Mouse (Mus musculus): ENCODE data around the gene Susd6.

The Susd6 gene

DNA sequence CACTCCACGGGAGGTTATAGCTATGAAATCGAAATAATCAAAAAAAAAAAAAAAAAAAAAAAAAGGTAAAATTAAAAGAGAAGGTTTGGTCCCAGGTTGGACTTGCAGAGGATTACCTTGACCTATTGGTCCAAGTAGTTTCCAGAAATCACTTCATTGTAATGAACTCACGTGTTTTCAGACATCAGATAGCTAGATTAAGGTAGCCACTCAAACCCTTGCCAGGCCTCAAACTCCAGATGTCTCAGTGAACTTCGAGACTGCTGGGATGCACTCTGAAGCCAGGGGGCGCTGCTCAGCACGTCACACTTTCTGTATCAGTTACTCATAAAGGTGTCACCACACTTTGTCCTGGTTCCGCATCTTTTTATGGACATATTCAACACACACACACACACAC is 127.5 kb downstream of the Susd6 start:
- ATAC-seq (ENCODE audit: insufficient number of reproducible peaks, low FRiP score, low TSS enrichment): no peak

DNA sequence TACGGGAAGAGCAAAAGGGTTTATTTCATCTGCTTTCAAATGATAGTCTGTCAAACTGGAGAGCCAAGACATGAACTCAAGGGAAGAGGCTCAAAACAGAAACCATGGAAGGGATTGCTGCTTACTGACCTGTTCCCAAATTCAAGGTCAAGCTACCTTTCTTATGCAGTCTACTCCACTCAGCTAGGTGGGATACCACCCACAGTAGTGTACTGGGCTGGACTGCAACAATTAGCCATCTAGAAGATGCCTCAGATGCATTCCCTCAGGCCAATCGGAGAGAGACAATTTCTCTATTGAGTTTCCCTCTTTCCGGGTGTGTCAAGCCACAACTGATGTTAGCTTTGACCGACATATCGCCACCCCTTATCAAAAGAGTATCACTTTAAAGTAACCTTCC is 131.0 kb downstream of the Susd6 start:
- no peak for ATAC-seq (ENCODE audit: insufficient number of reproducible peaks, low FRiP score, low TSS enrichment)

DNA sequence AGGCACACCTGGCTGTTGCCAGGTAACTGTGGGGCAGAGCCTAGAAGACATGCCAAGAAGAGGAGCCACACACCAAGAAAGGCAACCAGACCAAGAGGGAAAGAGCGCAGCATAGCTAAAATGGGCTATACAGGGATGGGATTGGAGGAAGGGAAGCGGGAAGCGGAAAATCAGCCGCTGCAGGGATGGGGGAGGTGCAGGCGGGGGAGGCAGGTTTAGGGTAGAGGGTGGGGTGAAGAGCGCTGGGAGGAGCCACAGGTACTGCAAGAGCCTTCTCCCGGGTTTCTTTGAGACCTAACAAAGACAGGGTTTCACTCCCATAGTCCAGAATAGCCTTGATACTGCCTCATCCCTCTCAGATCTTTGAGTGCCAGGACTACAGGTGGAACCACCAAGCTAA is 132.6 kb downstream of the Susd6 start:
- ATAC-seq (ENCODE audit: insufficient number of reproducible peaks, low FRiP score, low TSS enrichment): no peak

DNA sequence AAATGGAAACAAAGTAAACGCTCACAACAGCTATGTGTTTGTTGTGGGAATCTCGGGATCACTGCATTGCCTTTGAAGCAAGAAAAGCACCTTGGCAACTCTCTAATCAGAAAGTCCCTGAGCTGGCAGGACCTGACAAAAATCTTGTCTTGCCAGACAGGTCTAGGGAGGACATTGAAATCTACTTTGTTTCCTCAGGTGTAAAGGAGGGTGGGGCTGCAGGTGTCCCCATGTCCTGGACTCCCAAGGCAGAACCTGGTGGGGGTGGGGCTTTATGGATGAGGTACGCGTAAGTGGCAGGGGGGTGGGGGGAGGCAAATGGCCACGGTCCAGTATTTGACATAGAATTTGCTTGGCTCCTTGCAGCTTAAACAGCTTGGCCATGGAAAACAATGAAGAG is 133.3 kb downstream of the Susd6 start:
- no peak for ATAC-seq (ENCODE audit: insufficient number of reproducible peaks, low FRiP score, low TSS enrichment)

DNA sequence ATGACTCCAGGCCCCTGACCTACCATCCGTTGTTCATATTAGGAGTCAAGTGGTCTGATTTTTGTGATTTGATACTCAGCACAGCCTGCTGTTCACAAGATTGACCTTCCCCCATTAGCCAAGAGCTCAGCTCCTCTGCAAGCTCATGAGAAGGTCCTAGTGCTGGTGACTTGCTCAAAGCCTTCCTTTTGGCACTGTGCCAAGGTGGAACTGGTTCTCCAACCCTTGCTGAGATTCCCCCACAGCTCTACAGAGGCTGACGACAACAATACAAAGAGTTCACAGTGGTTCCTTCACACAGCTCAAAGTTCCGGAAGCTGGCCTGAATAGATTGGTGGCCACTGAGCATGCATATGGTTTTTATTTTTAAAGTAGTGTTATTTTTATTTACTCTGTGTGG is 133.9 kb downstream of the Susd6 start:
- ATAC-seq (ENCODE audit: insufficient number of reproducible peaks, low FRiP score, low TSS enrichment): no peak

DNA sequence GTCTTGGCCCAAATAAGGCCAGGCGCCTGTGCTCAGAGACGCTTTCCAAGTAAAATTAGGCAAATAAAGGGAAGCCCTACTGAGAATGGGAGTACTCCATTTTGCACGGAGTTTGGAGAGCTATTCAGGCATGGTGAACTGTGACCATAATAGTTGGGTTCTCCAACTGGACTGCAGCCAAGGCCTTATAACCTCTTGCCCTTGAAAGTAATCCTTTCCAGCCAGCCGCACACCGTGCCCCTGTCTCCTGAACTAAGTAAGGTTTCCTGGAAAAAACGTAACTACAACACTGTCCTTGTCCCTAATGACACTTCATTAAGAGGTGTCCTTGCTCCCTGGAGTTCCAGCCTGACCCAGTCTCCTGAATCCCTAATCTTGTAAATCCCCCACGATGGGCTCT is 135.6 kb downstream of the Susd6 start:
- ATAC-seq (ENCODE audit: insufficient number of reproducible peaks, low FRiP score, low TSS enrichment): no peak

DNA sequence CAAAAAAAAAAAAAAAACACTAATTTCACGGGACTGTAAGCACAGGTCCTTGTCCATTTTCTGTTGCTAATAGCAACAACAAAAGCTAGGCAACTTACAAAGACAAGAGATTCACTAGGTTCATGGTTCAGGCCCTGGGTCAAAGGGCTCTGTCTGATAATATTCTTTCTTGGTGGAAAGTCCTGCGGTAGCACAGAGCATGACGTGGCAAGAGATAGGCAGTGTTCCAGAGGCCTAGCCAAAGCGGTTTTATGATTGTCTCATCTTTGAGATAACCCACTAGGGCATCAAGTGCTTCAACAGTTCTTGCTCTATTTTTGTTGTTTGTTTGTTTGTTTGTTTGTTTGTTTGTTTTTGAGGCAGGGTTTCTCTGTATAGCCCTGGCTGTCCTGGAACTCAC is 136.2 kb downstream of the Susd6 start:
- ATAC-seq (ENCODE audit: insufficient number of reproducible peaks, low FRiP score, low TSS enrichment): no peak

DNA sequence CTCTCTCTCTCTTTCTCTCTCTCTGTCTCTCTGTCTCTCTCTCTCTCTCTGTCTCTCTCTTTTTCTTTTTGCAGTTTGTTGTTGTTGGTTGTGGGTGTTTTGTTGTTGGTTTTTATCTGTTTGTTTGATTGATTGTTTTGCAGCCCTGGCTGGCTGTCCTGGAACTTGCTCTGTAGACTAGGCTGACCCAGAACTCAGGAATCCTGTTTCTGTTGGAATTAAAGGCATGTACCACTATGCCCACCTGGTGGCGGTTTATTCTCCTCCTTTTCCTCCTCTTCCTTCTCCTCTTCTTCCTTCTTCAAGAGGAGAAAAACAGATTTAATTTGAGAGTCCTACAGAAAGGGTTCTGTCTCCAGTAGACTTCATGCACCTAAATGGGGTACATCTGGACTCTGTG is 137.2 kb downstream of the Susd6 start:
- no peak for ATAC-seq (ENCODE audit: insufficient number of reproducible peaks, low FRiP score, low TSS enrichment)

DNA sequence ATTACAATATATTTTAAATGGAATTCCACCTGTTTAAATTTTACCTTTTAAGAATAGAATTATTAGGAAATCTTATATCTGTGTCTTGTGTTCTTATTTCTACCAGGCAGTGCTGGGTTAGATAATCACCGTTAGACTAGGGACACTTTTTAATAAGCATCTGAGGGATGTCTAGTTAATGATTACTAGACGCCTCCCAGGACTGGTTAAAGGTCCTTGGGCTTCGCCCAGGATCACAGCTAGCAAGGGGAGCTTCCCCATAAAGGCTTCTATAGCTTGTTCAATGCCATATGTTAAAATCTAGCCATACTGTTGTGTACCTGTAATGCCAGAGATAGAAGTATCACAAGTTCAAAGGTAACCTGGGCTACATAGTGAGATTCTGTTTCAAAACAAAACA is 138.6 kb downstream of the Susd6 start:
- ATAC-seq (ENCODE audit: insufficient number of reproducible peaks, low FRiP score, low TSS enrichment): no peak

DNA sequence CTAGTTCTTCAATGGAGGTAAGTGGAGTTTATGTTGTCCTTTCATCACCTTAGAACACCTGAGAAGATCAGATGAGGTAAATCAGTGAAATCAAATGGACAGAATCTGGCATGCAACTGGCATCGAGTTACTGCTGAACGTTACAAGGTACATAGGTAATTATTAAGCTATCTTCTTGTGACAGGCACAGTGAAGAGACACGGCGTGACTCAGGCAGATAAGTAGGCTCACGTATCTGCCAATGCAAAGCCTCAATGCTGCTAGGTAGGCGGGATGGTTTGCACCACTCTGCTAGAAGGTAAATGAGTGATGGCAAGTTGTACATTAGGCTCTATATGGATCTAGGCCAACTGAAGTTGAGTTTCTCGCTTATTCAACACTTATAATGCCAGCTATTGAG is 139.8 kb downstream of the Susd6 start:
- ATAC-seq (ENCODE audit: insufficient number of reproducible peaks, low FRiP score, low TSS enrichment): no peak
